Mouse (Mus musculus) 3T3-L1 (cell line): ENCODE measurements around the gene Asb11.
A peak's percentile ranks its signal among the peaks of the same experiment; 100 is the strongest.

Experiments used
- DNase-seq: peaks from one replicate; pipeline ENCODE4 v3.0.0-alpha.2; 2015; ENCODE audit warnings: low read depth, low spot score

Gene Asb11

DNA sequence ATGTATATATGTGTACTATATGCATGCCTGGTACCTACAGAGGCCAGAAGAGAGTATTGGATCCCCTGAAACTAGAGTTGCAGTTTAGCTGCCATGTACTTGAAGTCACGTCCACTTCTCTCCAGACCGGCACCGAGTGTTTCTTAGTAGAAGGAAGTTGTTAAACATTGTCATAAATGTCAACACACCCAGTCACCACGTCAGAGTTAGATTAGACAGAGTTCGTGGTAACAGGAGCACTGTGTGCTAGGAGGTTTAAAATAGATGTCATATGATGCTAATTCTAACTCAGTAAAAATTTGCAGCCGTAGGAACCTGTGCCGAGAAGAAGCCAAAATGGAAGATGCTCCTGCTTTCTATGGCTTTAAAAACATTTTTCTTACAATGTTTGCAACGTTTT is at the start of gene Asb11:
Gene Asb11, plus strand, starts transcription at position 286 of the 400 bp plus-strand sequence.
- no peak for DNase-seq

GRCm38 (mm10) chrX:164394091-164394490 is 42.7 kb upstream of the Asb11 start:
- peak; percentile 77 for DNase-seq

GRCm38 (mm10) chrX:164398456-164398855 is 38.3 kb upstream of the Asb11 start:
- peak; percentile 67 for DNase-seq

DNA sequence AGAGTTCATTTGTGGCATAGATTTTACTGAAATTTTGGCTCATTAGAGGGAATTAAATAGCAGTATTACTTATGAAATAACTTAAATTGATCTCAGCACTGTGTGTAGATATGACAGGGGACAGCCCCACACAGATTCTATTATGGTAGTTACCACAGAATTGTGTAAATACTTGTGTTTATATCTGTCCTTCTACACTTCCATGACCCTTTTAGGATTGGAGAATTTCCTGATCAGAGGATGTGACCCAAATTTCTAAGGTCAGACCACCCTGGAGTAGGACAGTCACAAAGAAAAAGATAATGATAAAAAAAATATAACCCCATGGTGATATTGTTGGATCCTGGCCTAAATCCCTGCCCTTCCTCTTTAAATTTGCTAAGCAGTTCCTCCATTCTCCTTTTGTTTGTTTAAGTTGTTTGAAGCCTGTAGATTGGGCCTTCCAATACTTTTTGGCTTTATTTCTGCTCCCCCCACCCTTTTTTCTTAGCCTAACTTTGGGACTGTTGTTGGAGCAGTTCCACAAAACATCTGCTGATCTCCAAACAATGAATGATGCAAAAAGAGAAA is 31.6 kb upstream of the Asb11 start:
- no peak for DNase-seq

DNA sequence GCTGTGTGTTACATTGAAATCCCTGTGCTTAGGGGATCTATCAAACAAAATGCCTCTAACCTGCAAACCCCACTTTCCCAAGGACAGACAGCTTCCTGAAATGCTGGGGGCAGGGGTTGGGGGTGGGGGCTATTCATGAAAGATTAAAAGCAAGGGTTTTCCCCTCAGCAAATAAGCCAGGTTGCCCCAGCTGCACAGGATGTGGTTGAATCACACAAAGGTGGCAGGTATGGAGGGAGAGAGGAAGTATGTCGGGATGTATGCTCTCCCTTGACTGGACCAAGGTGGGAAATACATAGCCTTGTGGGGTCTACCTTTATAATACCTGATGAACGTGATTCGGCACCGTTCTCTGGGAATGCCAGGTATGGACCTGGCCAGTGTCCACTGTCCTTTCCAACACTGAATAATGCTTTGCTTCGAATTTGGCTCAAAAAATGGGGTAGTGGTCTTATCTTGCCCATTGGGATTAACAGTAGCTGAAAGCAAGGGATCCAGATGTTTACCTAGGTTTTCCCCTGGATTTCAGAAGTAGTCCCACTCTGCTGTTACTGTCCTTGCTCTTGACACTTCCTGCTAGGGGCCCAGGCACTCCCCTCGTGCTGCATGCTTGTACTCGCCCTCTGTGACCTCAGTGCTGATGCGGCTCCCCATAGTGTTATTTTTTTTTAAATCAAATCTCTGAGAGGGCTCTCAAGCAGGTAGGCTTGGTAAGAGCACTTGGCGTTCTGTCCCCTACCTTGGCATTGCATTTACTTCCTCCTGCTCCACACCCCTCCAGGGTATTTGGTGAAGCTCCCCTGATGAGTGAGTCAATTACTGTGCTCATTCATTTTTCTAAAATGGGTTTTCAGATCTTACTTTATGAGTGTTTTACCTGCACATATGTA is 30.4 kb upstream of the Asb11 start:
- DNase-seq: no peak

- no peak for DNase-seq
Measured at GRCm38 (mm10) chrX:164408301-164408927, 28.4 kb upstream of the Asb11 start.

DNA sequence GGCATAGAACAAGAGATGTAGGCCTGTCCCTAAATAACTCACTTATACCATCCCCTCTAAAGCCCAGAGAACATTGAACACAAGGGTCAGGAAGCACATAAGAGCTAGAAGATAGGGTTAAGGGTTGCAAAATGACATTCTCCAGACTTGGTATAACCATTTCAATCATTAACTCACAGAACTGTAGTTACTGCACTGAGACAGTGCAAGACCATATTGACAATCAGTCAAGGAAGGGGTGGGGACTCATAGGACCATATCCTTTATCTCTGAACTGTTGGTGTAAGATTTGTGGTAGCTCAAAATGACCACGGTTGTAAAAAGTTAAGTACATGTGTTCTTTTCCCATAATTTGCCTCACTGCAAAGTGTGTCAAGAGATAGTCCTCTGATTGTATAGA is 26.2 kb upstream of the Asb11 start:
- DNase-seq: no peak

- no peak for DNase-seq
Measured at GRCm38 (mm10) chrX:164416803-164417202, 20.0 kb upstream of the Asb11 start.

DNA sequence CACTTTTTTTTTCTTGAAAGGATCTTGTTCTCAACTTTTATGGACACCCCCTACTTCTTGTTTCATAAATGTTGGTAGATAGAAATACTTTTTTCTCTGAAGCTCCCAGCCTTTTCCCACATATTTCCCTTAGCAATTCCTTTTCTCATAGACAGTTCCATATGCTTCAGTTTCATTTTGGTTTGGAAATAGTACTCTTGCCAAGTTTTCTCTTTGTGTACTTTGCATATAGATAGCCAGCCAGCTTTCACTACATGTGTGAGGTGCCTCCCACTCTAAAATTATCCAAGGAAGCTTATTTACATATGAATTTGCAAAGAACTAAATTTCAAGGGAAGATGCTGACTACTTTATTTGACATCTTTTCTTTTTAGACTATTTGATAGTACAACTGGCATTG is 18.8 kb upstream of the Asb11 start:
- DNase-seq: no peak

- DNase-seq: peak; percentile 97
Measured at GRCm38 (mm10) chrX:164419471-164419939, 17.3 kb upstream of the Asb11 start, which contains the start of gene Piga. TSS of gene Piga (plus strand) at chrX:164419787.

DNA sequence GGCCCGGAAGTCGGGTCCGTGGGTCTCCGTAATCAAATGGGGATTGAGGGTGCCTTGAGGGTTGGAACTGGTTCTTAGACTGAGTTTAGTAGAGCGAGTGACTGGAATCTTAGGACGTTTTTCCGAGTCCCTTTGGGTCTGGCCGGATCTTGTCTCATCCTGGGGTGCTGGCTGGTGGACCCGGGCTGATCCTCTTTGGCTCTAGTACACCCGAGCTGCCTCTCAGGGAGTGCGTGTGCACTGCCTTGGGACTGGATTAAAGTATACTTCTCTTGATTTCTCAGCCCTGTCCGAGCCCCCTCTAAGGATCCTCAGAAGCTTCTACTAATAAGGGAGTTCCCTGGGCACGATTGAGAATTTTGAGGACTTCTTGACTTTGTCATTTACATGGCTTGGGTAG is 16.8 kb upstream of the Asb11 start:
- no peak for DNase-seq

DNA sequence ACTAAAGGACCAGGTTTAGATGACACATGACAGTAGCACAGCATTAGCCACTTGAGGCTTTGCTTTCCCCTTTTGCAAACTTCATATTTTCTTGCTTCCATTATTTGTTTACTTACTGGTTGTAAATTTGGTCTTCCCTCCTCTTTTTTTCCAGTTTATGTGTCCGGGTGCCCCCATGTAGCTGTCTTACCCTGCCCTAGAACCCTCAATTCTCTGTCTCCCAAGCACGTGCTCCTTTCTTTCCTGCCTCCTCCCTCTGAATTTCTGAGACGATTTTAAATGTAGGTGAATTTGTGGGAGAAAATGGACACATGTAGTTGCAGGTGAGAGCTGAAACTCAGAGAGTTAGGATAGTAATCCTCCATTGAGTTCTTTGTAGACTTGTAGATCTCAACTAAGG is 16.3 kb upstream of the Asb11 start:
- no peak for DNase-seq

DNA sequence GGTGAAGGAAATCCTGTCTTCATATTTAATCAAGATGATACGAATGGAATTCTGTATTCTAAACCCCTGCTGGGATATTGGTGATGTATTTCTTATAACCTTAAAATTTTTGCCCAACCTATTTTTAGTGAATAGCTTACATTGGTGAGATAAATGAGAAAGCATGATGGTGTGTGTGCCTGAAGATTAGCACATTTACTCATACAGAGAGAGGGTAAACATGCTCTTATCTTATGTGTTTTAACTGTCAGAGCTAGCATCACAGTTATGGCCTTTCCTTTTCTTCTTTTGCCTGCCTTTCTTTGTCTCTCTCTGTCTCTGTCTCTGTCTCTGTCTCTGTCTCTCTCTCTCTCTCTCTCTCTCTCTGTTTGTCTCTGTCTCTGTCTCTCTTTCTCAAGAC is 12.0 kb upstream of the Asb11 start:
- DNase-seq: no peak

DNA sequence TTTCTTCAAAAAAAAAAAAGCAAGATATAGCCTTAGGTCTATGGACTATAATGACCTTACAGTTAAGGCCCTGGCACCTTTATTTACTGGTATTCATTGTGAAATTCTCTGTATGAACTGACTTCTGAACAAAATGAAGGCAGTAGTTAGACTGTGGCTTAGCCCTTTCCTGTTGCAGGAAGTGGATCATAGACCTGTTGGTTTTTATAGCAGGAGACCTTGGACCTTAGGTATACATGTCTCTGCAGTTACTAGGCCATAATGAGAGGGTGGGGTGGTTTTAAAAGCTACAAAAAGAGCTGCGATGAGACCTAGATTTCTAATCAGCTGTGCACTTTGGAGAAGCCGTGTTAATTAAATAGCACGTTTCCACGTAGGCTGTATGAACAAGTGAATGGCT is 9.5 kb upstream of the Asb11 start:
- no peak for DNase-seq

DNA sequence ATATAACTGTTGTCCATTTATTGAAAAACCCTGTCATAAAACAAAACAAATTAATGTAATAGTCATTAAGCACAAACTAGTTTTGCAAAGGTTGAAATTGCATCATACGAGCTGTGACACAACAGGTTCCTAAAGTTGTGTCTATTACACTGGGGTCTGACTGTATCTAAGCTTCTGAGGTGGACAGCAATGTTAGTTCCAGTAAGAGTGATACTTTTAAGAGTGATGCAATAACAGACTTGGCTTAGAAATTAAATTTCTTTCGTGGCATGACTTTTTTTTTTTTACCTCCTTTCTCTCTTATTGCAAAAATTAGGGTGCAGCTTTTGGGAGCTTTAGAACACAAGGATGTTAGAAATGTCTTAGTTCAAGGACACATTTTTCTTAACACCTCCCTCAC is 8.6 kb upstream of the Asb11 start:
- DNase-seq: no peak

DNA sequence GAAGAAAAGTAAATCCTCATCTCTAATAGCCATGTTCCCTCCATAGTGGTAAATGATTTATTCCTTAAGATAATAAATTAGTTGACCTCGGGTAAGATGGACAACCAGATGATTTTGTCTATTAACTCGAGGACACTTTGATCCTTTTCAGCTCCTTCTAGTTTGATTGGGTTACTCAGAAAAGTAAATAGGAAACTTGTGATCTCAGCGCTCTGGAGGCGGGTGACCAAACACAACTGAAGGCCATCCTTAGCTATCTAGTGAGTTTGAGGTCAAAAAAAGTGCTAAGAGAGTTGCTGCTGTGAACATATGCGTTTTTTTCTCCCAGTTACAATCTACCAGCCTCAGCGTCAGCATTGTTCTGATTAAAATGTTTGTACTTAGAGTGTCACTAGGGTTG is 6.2 kb upstream of the Asb11 start:
- DNase-seq: no peak

- no peak for DNase-seq
Measured at GRCm38 (mm10) chrX:164431133-164431532, 5.7 kb upstream of the Asb11 start.

DNA sequence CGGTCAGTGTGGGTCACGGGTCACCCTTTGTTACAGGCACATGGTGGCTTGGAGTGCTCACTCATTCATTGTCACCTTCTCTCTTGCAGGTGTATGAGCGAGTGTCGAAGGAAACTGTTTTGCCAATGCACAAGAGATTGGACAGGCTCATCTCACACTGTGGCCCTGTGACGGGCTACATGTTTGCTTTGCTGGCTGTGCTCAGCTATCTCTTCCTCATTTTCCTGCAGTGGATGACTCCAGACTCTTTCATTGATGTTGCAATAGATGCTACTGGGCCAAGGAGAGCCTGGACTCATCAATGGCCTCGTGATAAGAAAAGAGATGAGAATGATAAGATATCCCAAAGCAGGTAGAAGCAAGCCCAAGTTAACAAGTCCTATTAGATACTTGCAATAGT is 5.3 kb upstream of the Asb11 start:
- DNase-seq: no peak

DNA sequence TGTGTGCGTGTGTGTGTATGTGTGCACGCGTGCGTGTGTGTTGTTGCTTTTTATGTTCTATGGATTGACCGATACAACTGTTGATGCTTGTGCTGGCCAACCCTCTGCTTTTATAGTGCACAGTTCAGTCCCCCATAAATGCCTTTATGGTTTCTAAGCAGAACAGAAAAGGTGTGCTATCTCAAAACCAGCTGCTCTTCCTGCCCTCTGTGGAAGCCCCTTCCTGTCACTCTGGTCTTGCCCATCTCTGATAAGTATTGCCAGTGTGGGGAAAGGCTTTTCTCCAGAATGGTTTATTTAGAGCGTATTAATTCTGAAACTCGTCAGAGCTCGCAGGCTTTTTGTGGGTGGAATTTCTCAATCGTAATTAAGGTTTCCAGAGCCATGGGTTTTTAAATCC is 4.1 kb upstream of the Asb11 start:
- no peak for DNase-seq

DNA sequence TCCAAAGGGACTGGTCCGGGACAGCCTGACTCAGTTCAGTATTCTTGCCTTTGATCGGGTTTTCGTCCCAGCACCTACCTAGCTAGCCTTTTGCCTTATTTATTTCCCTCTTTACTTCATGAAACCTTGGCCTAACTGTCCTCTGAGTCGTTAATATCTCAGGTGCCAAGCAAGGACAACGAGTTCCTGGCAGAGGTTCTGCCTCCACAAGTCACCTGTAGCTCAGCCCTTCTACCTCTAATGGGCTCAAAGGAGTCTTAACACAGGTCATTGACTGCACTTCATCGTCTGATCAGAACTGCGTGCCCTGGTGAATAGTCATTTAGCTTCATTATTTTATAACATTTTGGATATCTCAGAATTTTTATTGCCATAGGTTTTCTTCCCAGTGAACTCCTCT is 2.7 kb downstream of the Asb11 start:
- no peak for DNase-seq

DNA sequence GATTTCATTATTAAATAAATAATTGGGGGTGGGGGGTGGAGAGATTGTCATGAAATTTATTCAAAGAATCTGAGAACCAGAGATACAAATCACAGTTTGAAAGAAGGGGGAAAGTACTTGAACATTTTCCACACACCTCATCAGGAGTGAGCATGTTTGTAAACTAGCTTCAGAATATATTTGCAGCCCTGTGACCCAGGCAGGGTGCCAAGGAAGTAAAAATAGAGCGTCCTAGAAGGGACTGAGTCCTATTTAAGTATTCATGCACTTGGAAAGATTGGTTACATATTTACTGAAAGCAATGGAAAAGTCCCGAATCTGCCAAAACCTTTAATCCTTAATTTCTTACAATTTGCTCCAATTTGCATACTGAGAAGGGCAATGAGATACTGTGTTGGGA is 3.3 kb downstream of the Asb11 start:
- no peak for DNase-seq

GRCm38 (mm10) chrX:164440703-164441102 is 3.9 kb downstream of the Asb11 start:
- no peak for DNase-seq

- DNase-seq: no peak
Measured at GRCm38 (mm10) chrX:164441306-164441705, 4.5 kb downstream of the Asb11 start.
